Mouse (Mus musculus) T-helper 17 cell (primary cell): ENCODE measurements around the gene Abca4.

Experiments
- in situ Hi-C, 2 experiments: fragments of 300-600 bp; cut with MboI, MseI; formaldehyde crosslinking; loops; 1 replicate in 1 of 2; 2 replicates in 1 of 2; pipeline ENCODE4 v1.15.1; 2025; ENCODE audit warnings: high pct_unique_total_duplicates in 2 of 2

Abca4 gene

GRCm38 (mm10) chr3:122043799-122044547, at the start of gene Abca4:
Abca4 (plus strand) TSS chr3:122044443.
- in situ Hi-C loops, result no loop called here

- in situ Hi-C loops, result no loop called here
These were observed 49.1 kb upstream of the Abca4 start for GRCm38 (mm10) chr3:121995125-121995524.

GRCm38 (mm10) chr3:121999934-122000333, 44.3 kb upstream of the Abca4 start:
- in situ Hi-C loops, result no loop called here

GRCm38 (mm10) chr3:122001568-122001967, 42.7 kb upstream of the Abca4 start:
- in situ Hi-C loops, result no loop called here

- in situ Hi-C loops, result no loop called here
These were observed 34.4 kb upstream of the Abca4 start for GRCm38 (mm10) chr3:122009818-122010217.

- in situ Hi-C loops, result no loop called here
These were observed 34.0 kb upstream of the Abca4 start for GRCm38 (mm10) chr3:122010292-122010691.

GRCm38 (mm10) chr3:122012464-122012863, 31.8 kb upstream of the Abca4 start:
- in situ Hi-C loops, result no loop called here

GRCm38 (mm10) chr3:122018421-122018820, 25.8 kb upstream of the Abca4 start:
- in situ Hi-C loops, result no loop called here

GRCm38 (mm10) chr3:122019159-122019558, 25.1 kb upstream of the Abca4 start:
- in situ Hi-C loops, result no loop called here

GRCm38 (mm10) chr3:122021029-122021652, 23.1 kb upstream of the Abca4 start:
- in situ Hi-C loops, result no loop called here

- in situ Hi-C loops, result no loop called here
These were observed 21.9 kb upstream of the Abca4 start for GRCm38 (mm10) chr3:122022355-122022754.

- in situ Hi-C loops, result no loop called here
These were observed 17.6 kb upstream of the Abca4 start for GRCm38 (mm10) chr3:122026676-122027075.

- in situ Hi-C loops, result no loop called here
These were observed 16.5 kb upstream of the Abca4 start for GRCm38 (mm10) chr3:122027776-122028175.

GRCm38 (mm10) chr3:122033248-122033837, 10.9 kb upstream of the Abca4 start:
- in situ Hi-C loops, result loop anchor here in 1 of 2 experiments (5.0 kb wide), 1 partner anchor 561 kb away; no protein-coding TSS in a partner anchor

- in situ Hi-C loops, result loop anchor here in 1 of 2 experiments (5.0 kb wide), 1 partner anchor 562 kb away; no protein-coding TSS in a partner anchor
These were observed 10.0 kb upstream of the Abca4 start for GRCm38 (mm10) chr3:122034240-122034639.

- in situ Hi-C loops, result no loop called here
These were observed 9.2 kb upstream of the Abca4 start for GRCm38 (mm10) chr3:122035092-122035491.

GRCm38 (mm10) chr3:122040522-122040921, 3.7 kb upstream of the Abca4 start:
- in situ Hi-C loops, result no loop called here

- in situ Hi-C loops, result no loop called here
These were observed 1.1 kb upstream of the Abca4 start for GRCm38 (mm10) chr3:122043102-122043501.

- in situ Hi-C loops, result no loop called here
These were observed 2.0 kb downstream of the Abca4 start for GRCm38 (mm10) chr3:122046187-122046620.

GRCm38 (mm10) chr3:122047402-122047801, 3.2 kb downstream of the Abca4 start:
- in situ Hi-C loops, result no loop called here

- in situ Hi-C loops, result no loop called here
These were observed 3.9 kb downstream of the Abca4 start for GRCm38 (mm10) chr3:122047921-122048861.
